Mouse (Mus musculus) liver, postnatal 0 days (tissue): ENCODE results near the gene Ccdc18.

Experiments used
- CTCF ChIP-seq: sonication (generic); IDR thresholded peaks from 2 replicates; pipeline ENCODE4 v1.5.1; 2016; ENCODE audit warnings: antibody characterized with exemption, low read depth
- EP300 ChIP-seq: IDR thresholded peaks from 2 replicates; pipeline ENCODE4 v1.6.1; 2016; ENCODE audit warnings: antibody characterized with exemption, low read depth, mild to moderate bottlenecking

DNA sequence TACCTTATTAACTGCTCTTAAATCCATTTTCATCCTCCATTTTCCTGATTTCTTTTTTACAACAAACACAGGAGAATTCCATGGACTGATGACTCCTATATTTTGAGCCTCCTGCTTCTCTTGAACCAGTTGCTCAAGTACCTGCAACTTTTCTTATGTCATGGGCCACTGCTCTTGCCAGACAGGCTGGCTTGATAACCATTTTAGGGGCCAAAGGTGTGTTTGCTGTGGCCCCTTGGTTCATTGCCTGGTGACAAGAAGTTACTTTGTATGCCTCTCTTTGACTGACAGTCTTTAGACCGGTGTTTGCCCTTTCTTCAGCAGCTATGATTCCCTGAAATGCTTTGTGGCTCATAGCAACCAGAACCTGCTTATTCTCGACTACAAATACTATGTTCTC lies 117.4 kb downstream of the Ccdc18 start:
- no peak for TF ChIP-seq CTCF
- TF ChIP-seq EP300, result no peak
